Mouse (Mus musculus): ENCODE data around the gene 2310057M21Rik.

- TF ChIP-seq CTCF (IDR thresholded peaks at IDR 0.05; ENCODE audit: low read depth, low read length) (no peak), POLR2A (IDR thresholded peaks at IDR 0.05; ENCODE audit: extremely low read depth, insufficient read depth, low read length) (no peak)
Observed at GRCm38 (mm10) chr7:131314493-131314892, 48.1 kb downstream of the 2310057M21Rik start.

All from liver, adult 2 months (tissue).